Mouse (Mus musculus) megakaryocyte progenitor cell, adult 5-6 weeks (primary cell): ENCODE results near the gene Ddx54. TPM values are rescaled to one million over a fixed set of nuclear protein-coding genes. Genes with fewer than 3 reads are reported as not detected.
A peak's percentile ranks its signal among the peaks of the same experiment; 100 is the strongest.

ENCODE experiments used
- ATAC-seq: replicated peaks from 2 replicates; pipeline ENCODE4 v1.8.0; 2016; ENCODE audit warnings: mild to moderate bottlenecking, moderate TSS enrichment, inconsistent platforms; ENCODE audit not compliant: poor library complexity
- total RNA-seq, 2 experiments: library from RNA; stranded (forward) in 1 of 2; stranded (reverse) in 1 of 2; fragments of 157-497, 149-512 nt in 1 of 2; fragments of 200-1000 nt in 1 of 2; gene quantifications; 2 replicates each; pipeline versions ENCODE4 v1.2.3 to v1.2.4; 2015 to 2017

Gene Ddx54
- total RNA-seq, 2 experiments from 2014 or later: 11.8 to 34.9 TPM

GRCm38 (mm10) chr5:120579898-120580626, 32.5 kb upstream of the Ddx54 start:
- ATAC-seq: no peak

GRCm38 (mm10) chr5:120582002-120582401, 30.5 kb upstream of the Ddx54 start:
- no peak for ATAC-seq

- ATAC-seq: no peak
Observed at GRCm38 (mm10) chr5:120583511-120583910, 29.0 kb upstream of the Ddx54 start.

- ATAC-seq: no peak
Observed at GRCm38 (mm10) chr5:120584968-120585367, 27.6 kb upstream of the Ddx54 start.

- ATAC-seq: no peak
Observed at GRCm38 (mm10) chr5:120586741-120587615, 25.6 kb upstream of the Ddx54 start.

- peak; percentile 30 for ATAC-seq
Observed at GRCm38 (mm10) chr5:120587616-120587926, 25.0 kb upstream of the Ddx54 start.

GRCm38 (mm10) chr5:120587940-120588568, 24.5 kb upstream of the Ddx54 start:
- no peak for ATAC-seq

GRCm38 (mm10) chr5:120588569-120589094, 23.9 kb upstream of the Ddx54 start, which contains the start of the genes Tpcn1 and Iqcd:
Tpcn1 (minus strand) TSS chr5:120588673.
Iqcd (plus strand) TSS chr5:120589016.
- ATAC-seq: peak; percentile 83

GRCm38 (mm10) chr5:120590356-120591010, 22.1 kb upstream of the Ddx54 start:
- ATAC-seq: 0 out of 2 replicates have a peak, but pooled peaks have one; percentile 14

GRCm38 (mm10) chr5:120592141-120592540, 20.4 kb upstream of the Ddx54 start:
- no peak for ATAC-seq

GRCm38 (mm10) chr5:120594485-120594884, 18.1 kb upstream of the Ddx54 start:
- no peak for ATAC-seq

- peak; percentile 84 for ATAC-seq
Observed at GRCm38 (mm10) chr5:120599625-120600024, 12.9 kb upstream of the Ddx54 start.

- ATAC-seq: peak; percentile 45
Observed at GRCm38 (mm10) chr5:120600946-120601668, 11.4 kb upstream of the Ddx54 start.

- ATAC-seq: no peak
Observed at GRCm38 (mm10) chr5:120602210-120602609, 10.3 kb upstream of the Ddx54 start.

GRCm38 (mm10) chr5:120603515-120603914, 9.0 kb upstream of the Ddx54 start:
- ATAC-seq: no peak

GRCm38 (mm10) chr5:120604839-120605238, 7.7 kb upstream of the Ddx54 start:
- peak; percentile 67 for ATAC-seq

GRCm38 (mm10) chr5:120605241-120605661, 7.3 kb upstream of the Ddx54 start:
- no peak for ATAC-seq

GRCm38 (mm10) chr5:120605688-120606087, 6.9 kb upstream of the Ddx54 start:
- ATAC-seq: peak; percentile 86

- ATAC-seq: no peak
Observed at GRCm38 (mm10) chr5:120606590-120607200, 5.8 kb upstream of the Ddx54 start.

- no peak for ATAC-seq
Observed at GRCm38 (mm10) chr5:120607335-120607734, 5.2 kb upstream of the Ddx54 start.
